ENCODE assay signal across 8 mouse cellular contexts in genomic region chr6:17693726-17694549, GRCm38 (mm10). TPM values are rescaled to one million over a fixed set of nuclear protein-coding genes. Genes with fewer than 3 reads are reported as not detected.
DNase-seq lines count a peak whose midpoint lies in the region; ATAC-seq and TF ChIP-seq lines count a peak whose summit lies in the region.

No protein-coding gene starts in this region.

- ATAC-seq in G1E (ENCODE audit: extremely low read depth, insufficient number of reproducible peaks, low FRiP score, poor library complexity, severe bottlenecking): peak; percentile 64
- ATAC-seq in forebrain, embryonic 16.5 days: peak; percentile 76
- peak; percentile 78 for ATAC-seq in lung, embryonic 15.5 days (ENCODE audit: borderline replicate concordance, extremely low read depth, low FRiP score, low TSS enrichment)

- H3K4me2 ChIP-seq in forebrain, embryonic 16.5 days (ENCODE audit: low read length): peak overlapping the region; percentile 91
- peak overlapping the region; percentile 70 for H3K4me2 ChIP-seq in lung, embryonic 15.5 days

- H3K4me3 ChIP-seq in G1E (ENCODE audit: low read depth, low read length): peak overlapping the region; percentile 87
- peak overlapping the region; percentile 82 for H3K4me3 ChIP-seq in forebrain, embryonic 16.5 days (replicated peaks; ENCODE audit: low read length)
- peak overlapping the region; percentile 80 for H3K4me3 ChIP-seq in layer of hippocampus, adult 2 months
- peak overlapping the region; percentile 77 for H3K4me3 ChIP-seq in lung, embryonic 15.5 days
- H3K4me3 ChIP-seq in olfactory bulb, adult 2 months (ENCODE audit: insufficient read depth, low read depth, low read length): peak overlapping the region; percentile 89
- peak overlapping the region; percentile 64 for H3K4me3 ChIP-seq in thymus, adult 2 months (ENCODE audit: control insufficient read depth, insufficient read depth, low read length)

- peaks cover 16% of the 10 kb centered on the region for H3K36me3 ChIP-seq in G1E (replicated peaks)
- H3K36me3 ChIP-seq in forebrain, embryonic 16.5 days (ENCODE audit: control insufficient read depth, insufficient read depth): no peaks in the 10 kb centered on the region
- H3K36me3 ChIP-seq in lung, embryonic 15.5 days: no peaks in the 10 kb centered on the region; the same call in 1 of the 2 replicates
- no peaks in the 10 kb centered on the region for H3K36me3 ChIP-seq in thymus, adult 2 months (ENCODE audit: control insufficient read depth, insufficient read depth, low read length)

- H3K9ac ChIP-seq in forebrain, embryonic 16.5 days (replicated peaks; ENCODE audit: low read depth, low read length): peak overlapping the region; percentile 82
- peak overlapping the region; percentile 86 for H3K9ac ChIP-seq in lung, embryonic 15.5 days

- no peak for TF ChIP-seq POLR2A in olfactory bulb, adult 2 months (IDR thresholded peaks at IDR 0.05; ENCODE audit: insufficient read depth, low read depth, low read length)
- TF ChIP-seq POLR2A in thymus, adult 2 months (IDR thresholded peaks at IDR 0.05; ENCODE audit: control insufficient read depth, extremely low read depth, insufficient read depth, low read length, poor library complexity): no peak

- H3K27ac ChIP-seq in forebrain, embryonic 16.5 days (ENCODE audit: low read length): peak overlapping the region; percentile 63
- H3K27ac ChIP-seq in layer of hippocampus, adult 2 months: peak overlapping the region; percentile 90
- H3K27ac ChIP-seq in lung, embryonic 15.5 days: peak overlapping the region; percentile 97
- peak overlapping the region; percentile 48; the same call in 1 of the 2 replicates for H3K27ac ChIP-seq in olfactory bulb, adult 2 months (ENCODE audit: insufficient read depth, low read depth, low read length)
- no peak overlapping the region for H3K27ac ChIP-seq in thymus, adult 2 months (ENCODE audit: control insufficient read depth, insufficient read depth, low read length)

- WGBS in forebrain, embryonic 16.5 days: under 1% methylated on average over 93 of the region's 97 CpGs
- WGBS in lung, embryonic 15.5 days: under 1% methylated on average over 69 of the region's 97 CpGs
- WGBS in olfactory bulb, adult 2 months: under 1% methylated on average over 84 of the region's 97 CpGs
- 1% methylated on average over 92 of the region's 97 CpGs for WGBS in thymus, adult 2 months

- TF ChIP-seq CTCF in G1E (IDR thresholded peaks at IDR 0.05; ENCODE audit: low read depth, low read length): no peak
- no peak for TF ChIP-seq CTCF in layer of hippocampus, adult 2 months (conservative IDR thresholded peaks at IDR 0.05)
- no peak for TF ChIP-seq CTCF in olfactory bulb, adult 2 months (IDR thresholded peaks at IDR 0.05; ENCODE audit: insufficient read depth, low read depth, low read length)
- no peak for TF ChIP-seq CTCF in thymus, adult 2 months (IDR thresholded peaks at IDR 0.05; ENCODE audit: borderline replicate concordance, control insufficient read depth, extremely low read depth, insufficient read depth, low read length, poor library complexity)

- H3K27me3 ChIP-seq in G1E (ENCODE audit: insufficient read depth, low read length): no peaks in the 10 kb centered on the region
- H3K27me3 ChIP-seq in forebrain, embryonic 16.5 days (replicated peaks; ENCODE audit: control insufficient read depth, insufficient read depth, low read length): no peaks in the 10 kb centered on the region
- H3K27me3 ChIP-seq in lung, embryonic 15.5 days: no peaks in the 10 kb centered on the region
- no peaks in the 10 kb centered on the region for H3K27me3 ChIP-seq in thymus, adult 2 months (ENCODE audit: control insufficient read depth, insufficient read depth, low read length)

- H3K9me3 ChIP-seq in G1E (replicated peaks): no peaks in the 10 kb centered on the region
- no peaks in the 10 kb centered on the region for H3K9me3 ChIP-seq in forebrain, embryonic 16.5 days (ENCODE audit: control insufficient read depth, low read length)
- H3K9me3 ChIP-seq in lung, embryonic 15.5 days: no peaks in the 10 kb centered on the region

- intact Hi-C loops in heart, postnatal 36 days (cut with DNase I): loop anchor here (2.0 to 5.0 kb wide), 3 partner anchors 17 to 57 kb away; partner anchors contain the start of gene Capza2

- DNase-seq in G1E (ENCODE audit: low spot score): peak; percentile 48
- peak; percentile 69 to 75 for DNase-seq in cerebellum, adult 18-20 months
- DNase-seq in heart, postnatal 36 days: peak; percentile 71 to 81
- peak; percentile 27 to 40 for DNase-seq in layer of hippocampus, adult 2 months (ENCODE audit: low spot score in 2 of 2)
- DNase-seq in thymus, adult 2 months: peak; percentile 60

- peaks cover 30% of the 10 kb centered on the region for H3K4me1 ChIP-seq in G1E (ENCODE audit: insufficient read depth, low read depth, low read length)
- H3K4me1 ChIP-seq in forebrain, embryonic 16.5 days (replicated peaks; ENCODE audit: control insufficient read depth, insufficient read depth, low read length): peaks cover 17% of the 10 kb centered on the region
- peaks cover 28% of the 10 kb centered on the region for H3K4me1 ChIP-seq in lung, embryonic 15.5 days
- no peaks in the 10 kb centered on the region for H3K4me1 ChIP-seq in olfactory bulb, adult 2 months (ENCODE audit: control insufficient read depth, insufficient read depth, low read length)
- H3K4me1 ChIP-seq in thymus, adult 2 months (replicated peaks; ENCODE audit: control insufficient read depth, insufficient read depth, low read length): peaks cover 3% of the 10 kb centered on the region

RNA-seq across cellular contexts. Expression of gene St7, which starts 1.2 kb away (rescaled TPM):
- total RNA-seq in G1E (2014; fragmentation: Nextera tagmentation) (155 TPM in 2 replicates), G1E (2017) (84.7 and 92.6 TPM in 2 replicates)
- polyA plus RNA-seq in G1E (2012): 4.7 and 4.9 TPM in 2 replicates
- polyA plus RNA-seq in forebrain, embryonic 16.5 days (2015; fragmentation: Nextera tagmentation; extraction: Ambion mirVana): 68.0 and 70.6 TPM in 2 replicates
- total RNA-seq in heart, postnatal 36 days (2021): 10 to 100 TPM; 15.6 to 17.4 TPM
- 10 to 100 TPM; 53.8 to 56.1 TPM for total RNA-seq in layer of hippocampus, adult 2 months (2021)
- 44.0 and 45.6 TPM in 2 replicates for polyA plus RNA-seq in lung, embryonic 15.5 days (2015; fragmentation: Nextera tagmentation; extraction: Ambion mirVana)
- polyA plus RNA-seq in olfactory bulb, adult 2 months (2012; ENCODE audit: insufficient read depth, insufficient read length, low replicate concordance, missing spikeins): not detected in 2 replicates
- polyA plus RNA-seq in thymus, adult 2 months (2012; rRNA removed): 8.6 and 9.7 TPM in 2 replicates

RNA-seq across cellular contexts. Expression of gene Capza2, which starts 57.9 kb away (rescaled TPM):
- 193 and 196 TPM in 2 replicates for total RNA-seq in G1E (2014; fragmentation: Nextera tagmentation)
- total RNA-seq in G1E (2017): 290 and 302 TPM in 2 replicates
- polyA plus RNA-seq in G1E (2012): 13.9 and 18.7 TPM in 2 replicates
- polyA plus RNA-seq in forebrain, embryonic 16.5 days (2015; fragmentation: Nextera tagmentation; extraction: Ambion mirVana): 269 and 308 TPM in 2 replicates
- 100 to 1,000 TPM; 145 TPM for total RNA-seq in heart, postnatal 36 days (2021)
- total RNA-seq in layer of hippocampus, adult 2 months (2021): 100 to 1,000 TPM; 300 to 302 TPM
- polyA plus RNA-seq in lung, embryonic 15.5 days (2015; fragmentation: Nextera tagmentation; extraction: Ambion mirVana): 230 and 238 TPM in 2 replicates
- 161 and 490 TPM in 2 replicates for polyA plus RNA-seq in olfactory bulb, adult 2 months (2012; ENCODE audit: insufficient read depth, insufficient read length, low replicate concordance, missing spikeins)
- 17.1 and 18.2 TPM in 2 replicates for polyA plus RNA-seq in thymus, adult 2 months (2012; rRNA removed)
